Mouse (Mus musculus) frontal cortex, adult 2 months (tissue): ENCODE measurements around the gene Gm15128. TPM values are rescaled to one million over a fixed set of nuclear protein-coding genes. Genes with fewer than 3 reads are reported as not detected.
"Not testable (repeated sequence)": the region's sequence is repeated elsewhere in the genome, so short reads cannot be mapped to it uniquely, and the experiment has no call there.

Experiments used
- DNase-seq, 2 experiments: peaks; one replicate each; pipeline ENCODE4 v3.0.0; 2022; ENCODE audit warnings: low spot score in 1 of 2; ENCODE audit errors: extremely low spot score in 1 of 2
- polyA plus RNA-seq: library from polyadenylated mRNA; depleted of rRNA; stranded (reverse); fragments of >200 nt; gene quantifications from 2 replicates; pipeline ENCODE4 v1.2.3, GENCODE M21; 2012; rRNA removed

Gene Gm15128
- polyA plus RNA-seq, result not detected in 2 replicates

DNA sequence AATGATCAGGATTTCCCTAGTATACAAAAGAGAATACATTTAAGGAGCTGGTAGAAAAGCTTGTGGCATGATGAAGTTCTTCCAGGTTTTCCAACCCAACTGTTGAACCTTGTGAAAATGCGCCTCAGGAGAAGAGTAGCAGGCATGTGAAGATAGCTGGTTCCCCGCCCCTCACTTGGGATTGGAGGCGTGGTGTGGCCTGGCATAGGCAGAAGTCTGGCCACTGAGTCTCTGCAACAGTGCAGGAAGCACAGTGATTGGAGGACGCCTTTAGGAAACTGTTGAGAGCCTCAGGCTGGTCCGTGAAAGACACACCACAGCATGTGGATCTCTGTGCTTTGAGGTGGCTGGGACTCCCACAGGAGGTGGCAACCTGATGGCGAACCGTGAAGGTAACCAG, at the start of gene Gm15128:
Gene Gm15128, plus strand, starts transcription at position 301 of the 400 bp plus-strand sequence.
- DNase-seq, result not testable (repeated sequence)

Other genes starting within 250 kb of the Gm15128 start
- 19.5 and 23.4 TPM in 2 replicates for gene Lrch2, start 211.9 kb upstream of the Gm15128 start, polyA plus RNA-seq
- gene Gm15080, start 227.0 kb downstream of the Gm15128 start, polyA plus RNA-seq, result not detected in 2 replicates